Comparison of ENCODE assay signal across 8 mouse cellular contexts in genomic region chr9:44483041-44483509, GRCm38 (mm10). TPM values are rescaled to one million over a fixed set of nuclear protein-coding genes. Genes with fewer than 3 reads are reported as not detected.
DNase-seq lines count a peak whose midpoint lies in the region; ATAC-seq lines count a peak whose summit lies in the region.

No protein-coding gene starts in this region.

- DNase-seq in kidney, postnatal 14 days, result no peak
- no peak for DNase-seq in hindbrain, embryonic 10.5 days (ENCODE audit: low spot score)
- no peak for DNase-seq in left cerebral cortex, adult 18-20 months (ENCODE audit: low spot score in 2 of 2)
- DNase-seq in left cerebral cortex, adult 8-10 months (ENCODE audit: low spot score in 2 of 2), result no peak

- H3K4me3 ChIP-seq in kidney, embryonic 16.5 days (ENCODE audit: low read length), result peak overlapping the region; percentile 92
- H3K4me3 ChIP-seq in brown adipose tissue, adult 24 weeks (ENCODE audit: insufficient read depth, low read depth, low read length), result peak overlapping the region; percentile 97
- H3K4me3 ChIP-seq in hindbrain, embryonic 10.5 days, result peak overlapping the region; percentile 96
- H3K4me3 ChIP-seq in liver, embryonic 16.5 days (ENCODE audit: low read depth, low read length), result peak overlapping the region; percentile 72
- peak overlapping the region; percentile 94 for H3K4me3 ChIP-seq in stomach, embryonic 16.5 days (replicated peaks; ENCODE audit: low read length)

- H3K27me3 ChIP-seq in kidney, embryonic 16.5 days (ENCODE audit: insufficient read depth, low read length), result no peaks in the 10 kb centered on the region
- peaks cover 12% of the 10 kb centered on the region; the same call in 1 of the 2 replicates for H3K27me3 ChIP-seq in hindbrain, embryonic 10.5 days (ENCODE audit: insufficient read depth, poor library complexity, severe bottlenecking)
- H3K27me3 ChIP-seq in liver, embryonic 16.5 days (ENCODE audit: control insufficient read depth, insufficient read depth, low read depth, low read length), result peaks cover 60% of the 10 kb centered on the region
- no peaks in the 10 kb centered on the region for H3K27me3 ChIP-seq in stomach, embryonic 16.5 days (ENCODE audit: control insufficient read depth, insufficient read depth, low read length)

- no peak for ATAC-seq in kidney, embryonic 16.5 days (ENCODE audit: low FRiP score, low TSS enrichment)
- ATAC-seq in liver, embryonic 16.5 days (ENCODE audit: low read depth), result no peak
- ATAC-seq in stomach, embryonic 16.5 days (ENCODE audit: insufficient read depth, low FRiP score), result no peak

- WGBS in kidney, embryonic 16.5 days, result 1% methylated on average over 35 of the region's 39 CpGs
- WGBS in hindbrain, embryonic 10.5 days, result under 1% methylated on average over 39 of the region's 39 CpGs
- WGBS in liver, embryonic 16.5 days (ENCODE audit: insufficient replicate concordance), result under 1% methylated on average over 28 of the region's 39 CpGs
- WGBS in stomach, embryonic 16.5 days, result under 1% methylated on average over 39 of the region's 39 CpGs

- H3K27ac ChIP-seq in kidney, embryonic 16.5 days (ENCODE audit: low read length), result peak overlapping the region; percentile 94
- peak overlapping the region; percentile 91 for H3K27ac ChIP-seq in brown adipose tissue, adult 24 weeks (replicated peaks; ENCODE audit: low read depth, low read length)
- H3K27ac ChIP-seq in hindbrain, embryonic 10.5 days, result peak overlapping the region; percentile 96
- peak overlapping the region; percentile 61 for H3K27ac ChIP-seq in liver, embryonic 16.5 days (ENCODE audit: low read length)
- H3K27ac ChIP-seq in stomach, embryonic 16.5 days (ENCODE audit: low read length), result peak overlapping the region; percentile 97

- H3K36me3 ChIP-seq in kidney, embryonic 16.5 days (ENCODE audit: insufficient read depth, low read length), result no peaks in the 10 kb centered on the region
- no peaks in the 10 kb centered on the region for H3K36me3 ChIP-seq in hindbrain, embryonic 10.5 days
- no peaks in the 10 kb centered on the region for H3K36me3 ChIP-seq in liver, embryonic 16.5 days (ENCODE audit: control insufficient read depth, insufficient read depth)
- H3K36me3 ChIP-seq in stomach, embryonic 16.5 days (ENCODE audit: control insufficient read depth, insufficient read depth, low read length), result no peaks in the 10 kb centered on the region

- H3K4me1 ChIP-seq in kidney, embryonic 16.5 days (ENCODE audit: insufficient read depth, low read length), result peaks cover 62% of the 10 kb centered on the region
- H3K4me1 ChIP-seq in brown adipose tissue, adult 24 weeks (ENCODE audit: control insufficient read depth, insufficient read depth, insufficient read length, low read length), result peaks cover 14% of the 10 kb centered on the region; the same call in 1 of the 2 replicates
- peaks cover 81% of the 10 kb centered on the region for H3K4me1 ChIP-seq in hindbrain, embryonic 10.5 days (replicated peaks)
- H3K4me1 ChIP-seq in liver, embryonic 16.5 days (ENCODE audit: control insufficient read depth, low read depth, low read length), result peaks cover 22% of the 10 kb centered on the region
- H3K4me1 ChIP-seq in stomach, embryonic 16.5 days (ENCODE audit: control insufficient read depth, insufficient read depth, low read length), result peaks cover 54% of the 10 kb centered on the region

- H3K4me2 ChIP-seq in kidney, embryonic 16.5 days (replicated peaks; ENCODE audit: low read depth, low read length), result peak overlapping the region; percentile 82
- peak overlapping the region; percentile 57 for H3K4me2 ChIP-seq in liver, embryonic 16.5 days (ENCODE audit: low read depth, low read length)
- H3K4me2 ChIP-seq in stomach, embryonic 16.5 days (ENCODE audit: low read depth, low read length), result peak overlapping the region; percentile 87

- H3K9me3 ChIP-seq in kidney, embryonic 16.5 days (ENCODE audit: low read length), result no peaks in the 10 kb centered on the region
- H3K9me3 ChIP-seq in hindbrain, embryonic 10.5 days, result no peaks in the 10 kb centered on the region
- no peaks in the 10 kb centered on the region for H3K9me3 ChIP-seq in liver, embryonic 16.5 days (replicated peaks; ENCODE audit: control insufficient read depth, low read length)
- H3K9me3 ChIP-seq in stomach, embryonic 16.5 days (replicated peaks; ENCODE audit: control insufficient read depth, low read length), result no peaks in the 10 kb centered on the region

- peak overlapping the region; percentile 97 for H3K9ac ChIP-seq in kidney, embryonic 16.5 days (replicated peaks; ENCODE audit: low read length)
- H3K9ac ChIP-seq in liver, embryonic 16.5 days (ENCODE audit: low read depth, low read length), result peak overlapping the region; percentile 67
- peak overlapping the region; percentile 98 for H3K9ac ChIP-seq in stomach, embryonic 16.5 days (ENCODE audit: low read length)

RNA-seq across cellular contexts. Expression of gene Bcl9l, which starts 0.5 kb away (rescaled TPM):
- 11.3 and 12.4 TPM in 2 replicates for polyA plus RNA-seq in kidney, embryonic 16.5 days (2015; fragmentation: Nextera tagmentation; extraction: Ambion mirVana)
- 19.2 and 24.4 TPM in 2 replicates for polyA plus RNA-seq in brown adipose tissue, adult 24 weeks (2012; ENCODE audit: insufficient read depth, insufficient read length, missing spikeins)
- 4.6 and 7.3 TPM in 2 replicates for polyA plus RNA-seq in hindbrain, embryonic 10.5 days (2016; fragmentation: Nextera tagmentation; extraction: Ambion mirVana)
- polyA plus RNA-seq in liver, embryonic 16.5 days (2015; fragmentation: Nextera tagmentation; extraction: Ambion mirVana), result 2.2 TPM in 2 replicates
- polyA plus RNA-seq in stomach, embryonic 16.5 days (2015; fragmentation: Nextera tagmentation; extraction: Ambion mirVana), result 9.0 and 10.6 TPM in 2 replicates
- 10 to 100 TPM; 59.1 to 62.5 TPM for total RNA-seq in left cerebral cortex, adult 18-20 months (2021)
- total RNA-seq in left cerebral cortex, adult 8-10 months (2022), result 10 to 100 TPM; 60.4 to 67.8 (median 61.9) TPM

RNA-seq across cellular contexts. Expression of gene Upk2, which starts 28.3 kb away (rescaled TPM):
- 3.4 and 7.6 TPM in 2 replicates for polyA plus RNA-seq in kidney, embryonic 16.5 days (2015; fragmentation: Nextera tagmentation; extraction: Ambion mirVana)
- polyA plus RNA-seq in brown adipose tissue, adult 24 weeks (2012; ENCODE audit: insufficient read depth, insufficient read length, missing spikeins), result not detected in 2 replicates
- 0.14 TPM in 1 of 2 replicates, not detected in the other for polyA plus RNA-seq in hindbrain, embryonic 10.5 days (2016; fragmentation: Nextera tagmentation; extraction: Ambion mirVana)
- polyA plus RNA-seq in liver, embryonic 16.5 days (2015; fragmentation: Nextera tagmentation; extraction: Ambion mirVana), result not detected in 2 replicates
- 31.1 and 39.0 TPM in 2 replicates for polyA plus RNA-seq in stomach, embryonic 16.5 days (2015; fragmentation: Nextera tagmentation; extraction: Ambion mirVana)
- total RNA-seq in left cerebral cortex, adult 18-20 months (2021), result not detected
- total RNA-seq in left cerebral cortex, adult 8-10 months (2022), result not detected

RNA-seq across cellular contexts. Expression of gene Foxr1, which starts 42.1 kb away (rescaled TPM):
- not detected in 2 replicates for polyA plus RNA-seq in kidney, embryonic 16.5 days (2015; fragmentation: Nextera tagmentation; extraction: Ambion mirVana)
- polyA plus RNA-seq in brown adipose tissue, adult 24 weeks (2012; ENCODE audit: insufficient read depth, insufficient read length, missing spikeins), result not detected in 2 replicates
- polyA plus RNA-seq in hindbrain, embryonic 10.5 days (2016; fragmentation: Nextera tagmentation; extraction: Ambion mirVana), result not detected in 2 replicates
- not detected in 2 replicates for polyA plus RNA-seq in liver, embryonic 16.5 days (2015; fragmentation: Nextera tagmentation; extraction: Ambion mirVana)
- polyA plus RNA-seq in stomach, embryonic 16.5 days (2015; fragmentation: Nextera tagmentation; extraction: Ambion mirVana), result not detected in 2 replicates
- total RNA-seq in left cerebral cortex, adult 18-20 months (2021), result not detected
- not detected for total RNA-seq in left cerebral cortex, adult 8-10 months (2022)
